Mouse (Mus musculus): Measurements from ENCODE around the gene Rel. TPM values are rescaled to one million over a fixed set of nuclear protein-coding genes. Genes with fewer than 3 reads are reported as not detected.

The Rel gene
- polyA plus RNA-seq, 1 experiment from 2014 or later: 1.1 TPM

DNA sequence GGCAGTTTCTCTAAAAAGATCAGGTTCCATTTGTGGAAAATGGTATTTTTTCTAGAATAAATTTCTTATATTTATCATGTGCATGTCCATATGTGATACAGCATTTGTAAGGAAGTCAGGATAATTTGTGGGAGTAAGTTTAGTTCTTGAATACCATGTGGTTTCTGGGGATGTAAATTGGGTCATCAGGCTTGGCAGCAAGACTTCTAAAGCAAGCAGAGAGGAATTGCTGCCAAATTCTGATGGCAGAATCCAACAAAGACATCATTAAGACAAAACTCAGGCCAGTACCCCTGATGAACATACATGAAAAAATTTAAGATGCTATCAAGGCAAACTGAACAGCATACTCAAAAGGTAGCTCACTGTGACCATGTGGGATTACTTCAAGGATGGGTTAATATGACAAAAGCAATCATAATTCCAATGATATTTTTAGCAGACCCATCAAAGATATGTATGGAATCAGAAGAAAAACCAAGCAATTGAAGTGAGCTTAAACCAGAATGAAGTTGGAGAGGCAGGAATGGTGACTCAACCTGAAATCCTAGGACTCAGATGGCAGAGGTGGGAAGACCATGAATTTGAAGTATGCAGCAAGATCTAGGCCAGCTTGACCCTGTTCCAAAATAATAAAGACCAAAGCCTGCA, 34.8 kb downstream of the Rel start:
- H3K27ac ChIP-seq (ENCODE audit: low read depth): no peak overlapping the region
- H3K4me3 ChIP-seq (ENCODE audit: low read depth, low read length): no peak overlapping the region
- H3K36me3 ChIP-seq (ENCODE audit: control insufficient read depth, insufficient read depth, low read length): peaks cover 18% of the 10 kb centered on the region; the same call in 1 of the 2 replicates
- no peak overlapping the region for H3K4me2 ChIP-seq (ENCODE audit: low read length)
- ATAC-seq (replicated peaks; ENCODE audit: low FRiP score, low TSS enrichment, low read depth) (no peak), DNase-seq (ENCODE audit: low spot score) (no peak)
- no peaks in the 10 kb centered on the region for H3K4me1 ChIP-seq (replicated peaks; ENCODE audit: control insufficient read depth, insufficient read depth, low read length)
- H3K27me3 ChIP-seq (replicated peaks; ENCODE audit: control insufficient read depth, insufficient read depth, low read length): no peaks in the 10 kb centered on the region
- no peak overlapping the region for H3K9ac ChIP-seq (ENCODE audit: low read length)
- H3K9me3 ChIP-seq (ENCODE audit: control insufficient read depth, low read length): no peaks in the 10 kb centered on the region

DNA sequence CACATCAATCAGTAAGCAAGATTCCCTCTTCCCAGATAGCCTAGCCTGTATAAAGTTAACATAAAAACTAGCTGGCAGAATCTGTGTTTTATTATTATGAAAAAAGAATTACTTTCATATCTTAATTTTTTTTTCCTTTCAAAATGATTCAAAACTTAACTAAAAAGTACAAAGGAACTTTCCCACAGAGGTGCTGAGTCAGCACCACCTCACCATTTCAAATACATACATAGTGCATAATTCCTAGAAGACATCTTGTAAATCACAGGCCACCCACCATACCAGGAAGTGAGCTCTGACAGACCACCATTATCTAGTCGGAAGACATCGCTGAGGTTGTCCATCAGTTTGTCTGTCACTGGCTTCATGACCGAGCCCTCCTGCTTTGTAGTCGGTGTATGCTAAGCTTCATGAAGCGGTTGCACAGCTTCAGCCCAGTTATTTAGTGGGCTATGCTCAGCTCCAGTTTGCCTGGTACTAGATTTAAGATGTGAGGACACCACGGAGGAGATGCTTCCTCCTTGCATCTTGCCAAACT, 36.0 kb downstream of the Rel start:
- Histone ChIP-seq H3K4me2 (ENCODE audit: low read length) (no peak overlapping the region), H3K9ac (ENCODE audit: low read length) (no peak overlapping the region), H3K36me3 (ENCODE audit: control insufficient read depth, insufficient read depth, low read length) (peaks cover 22% of the 10 kb centered on the region; the same call in 1 of the 2 replicates), H3K27me3 (replicated peaks; ENCODE audit: control insufficient read depth, insufficient read depth, low read length) (no peaks in the 10 kb centered on the region), H3K4me3 (ENCODE audit: low read depth, low read length) (no peak overlapping the region), H3K9me3 (ENCODE audit: control insufficient read depth, low read length) (no peaks in the 10 kb centered on the region), H3K4me1 (replicated peaks; ENCODE audit: control insufficient read depth, insufficient read depth, low read length) (no peaks in the 10 kb centered on the region), H3K27ac (ENCODE audit: low read depth) (no peak overlapping the region)
- 90% methylated on average over 6 of the region's 6 CpGs for WGBS
- DNase-seq (ENCODE audit: low spot score) (no peak), ATAC-seq (replicated peaks; ENCODE audit: low FRiP score, low TSS enrichment, low read depth) (no peak)

DNA sequence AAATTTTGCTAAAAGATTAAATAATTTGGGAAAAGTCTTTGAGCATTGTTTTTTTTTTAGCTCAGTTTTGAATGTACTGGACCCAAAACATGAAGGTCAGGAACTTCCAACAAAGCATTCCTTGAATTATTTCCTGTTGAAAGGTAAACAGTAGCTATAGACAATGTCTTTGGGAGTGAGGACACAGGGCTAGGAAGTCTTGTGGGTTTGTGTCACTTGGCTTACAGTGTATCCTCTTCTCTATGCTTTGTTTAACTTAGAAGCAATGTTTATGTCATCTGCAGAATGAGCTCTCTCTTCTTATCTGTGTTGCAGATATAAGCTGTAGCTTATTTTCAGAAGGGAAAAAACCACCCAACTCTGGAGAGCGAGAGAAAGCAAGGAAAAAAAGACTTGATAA, 37.9 kb downstream of the Rel start:
- no peak for DNase-seq (ENCODE audit: low spot score)
- no peaks in the 10 kb centered on the region for H3K27me3 ChIP-seq (replicated peaks; ENCODE audit: control insufficient read depth, insufficient read depth, low read length)
- no peaks in the 10 kb centered on the region for H3K4me1 ChIP-seq (replicated peaks; ENCODE audit: control insufficient read depth, insufficient read depth, low read length)
- no peak overlapping the region for H3K9ac ChIP-seq (ENCODE audit: low read length)
- WGBS: 61% methylated on average over 1 of the region's 1 CpGs
- no peak overlapping the region for H3K4me3 ChIP-seq (ENCODE audit: low read depth, low read length)
- H3K4me2 ChIP-seq (ENCODE audit: low read length): no peak overlapping the region
- H3K9me3 ChIP-seq (ENCODE audit: control insufficient read depth, low read length): no peaks in the 10 kb centered on the region
- no peak overlapping the region for H3K27ac ChIP-seq (ENCODE audit: low read depth)
- H3K36me3 ChIP-seq (ENCODE audit: control insufficient read depth, insufficient read depth, low read length): peaks cover 38% of the 10 kb centered on the region
- ATAC-seq (replicated peaks; ENCODE audit: low FRiP score, low TSS enrichment, low read depth): no peak

DNA sequence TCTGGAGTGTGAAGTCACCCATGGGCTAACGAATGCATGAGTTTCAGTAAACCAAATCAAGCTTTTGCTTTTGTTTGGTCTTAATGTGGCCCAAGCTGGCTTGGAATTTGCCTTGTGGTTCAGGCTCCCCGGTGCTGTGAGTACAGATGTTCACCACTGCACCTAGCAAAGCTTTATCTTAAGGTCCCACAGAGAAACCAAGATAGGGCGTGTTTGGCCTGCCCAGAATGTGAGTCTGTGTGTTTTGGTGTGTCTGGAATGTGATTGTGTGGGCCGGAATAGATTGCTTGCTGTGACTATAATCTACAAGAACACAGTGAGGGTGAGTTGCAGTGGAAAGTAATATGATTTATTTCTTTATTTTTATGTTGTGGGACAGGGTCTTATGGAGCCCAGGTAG, 40.6 kb downstream of the Rel start:
- 0 out of 2 replicates have a peak, but pooled peaks have one; percentile 70 for ATAC-seq (replicated peaks; ENCODE audit: low FRiP score, low TSS enrichment, low read depth)
- Histone ChIP-seq H3K9me3 (ENCODE audit: control insufficient read depth, low read length) (no peaks in the 10 kb centered on the region), H3K4me1 (replicated peaks; ENCODE audit: control insufficient read depth, insufficient read depth, low read length) (no peaks in the 10 kb centered on the region), H3K4me3 (ENCODE audit: low read depth, low read length) (no peak overlapping the region), H3K36me3 (ENCODE audit: control insufficient read depth, insufficient read depth, low read length) (peaks cover 65% of the 10 kb centered on the region), H3K4me2 (ENCODE audit: low read length) (no peak overlapping the region), H3K27me3 (replicated peaks; ENCODE audit: control insufficient read depth, insufficient read depth, low read length) (no peaks in the 10 kb centered on the region), H3K9ac (ENCODE audit: low read length) (no peak overlapping the region), H3K27ac (ENCODE audit: low read depth) (no peak overlapping the region)
- 81% methylated on average over 4 of the region's 4 CpGs for WGBS
- no peak for DNase-seq (ENCODE audit: low spot score)

DNA sequence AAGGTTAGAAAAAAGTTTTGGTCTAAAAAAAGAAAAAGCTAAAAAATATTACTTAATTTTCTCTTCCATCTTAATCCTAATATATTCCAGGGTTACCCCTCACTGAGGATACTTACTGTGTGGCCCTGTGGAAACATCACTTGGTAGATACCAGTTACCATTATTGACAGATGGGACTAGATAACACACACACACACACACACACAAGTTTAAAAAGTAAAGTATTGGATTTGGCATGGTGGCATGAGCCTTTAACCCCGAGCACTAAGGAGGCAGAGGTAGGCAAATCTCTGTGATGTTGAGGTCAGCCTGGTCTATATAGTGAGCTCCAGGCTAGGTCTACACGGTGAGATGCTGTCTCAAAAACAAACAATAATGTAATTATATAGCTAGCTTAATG, 42.6 kb downstream of the Rel start:
- Histone ChIP-seq H3K4me1 (replicated peaks; ENCODE audit: control insufficient read depth, insufficient read depth, low read length) (no peaks in the 10 kb centered on the region), H3K9me3 (ENCODE audit: control insufficient read depth, low read length) (no peaks in the 10 kb centered on the region), H3K4me3 (ENCODE audit: low read depth, low read length) (no peak overlapping the region), H3K4me2 (ENCODE audit: low read length) (no peak overlapping the region), H3K36me3 (ENCODE audit: control insufficient read depth, insufficient read depth, low read length) (peaks cover 77% of the 10 kb centered on the region), H3K27ac (ENCODE audit: low read depth) (no peak overlapping the region), H3K9ac (ENCODE audit: low read length) (no peak overlapping the region), H3K27me3 (replicated peaks; ENCODE audit: control insufficient read depth, insufficient read depth, low read length) (no peaks in the 10 kb centered on the region)
- WGBS: 84% methylated on average over 2 of the region's 2 CpGs
- ATAC-seq (replicated peaks; ENCODE audit: low FRiP score, low TSS enrichment, low read depth) (no peak), DNase-seq (ENCODE audit: low spot score) (no peak)

DNA sequence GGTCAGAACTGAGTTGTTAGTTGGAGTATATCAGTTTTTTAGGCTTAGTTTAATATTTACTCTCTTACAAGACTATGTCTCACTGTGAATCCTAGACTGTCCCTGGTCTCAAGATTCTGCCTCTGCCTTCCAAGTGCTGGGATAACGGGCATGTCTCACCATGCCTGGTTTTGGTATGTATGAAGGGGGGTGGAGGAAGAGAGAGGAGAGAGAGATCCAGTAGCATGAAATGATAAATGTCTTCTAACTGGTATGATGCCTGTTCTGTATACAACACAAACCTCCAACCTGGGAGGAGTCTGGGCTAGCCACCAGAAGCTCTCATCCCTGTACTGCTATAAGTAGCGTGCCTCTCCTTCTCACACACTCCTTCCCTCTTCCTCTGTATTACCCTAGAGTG, 44.3 kb downstream of the Rel start:
- Histone ChIP-seq H3K4me3 (ENCODE audit: low read depth, low read length) (no peak overlapping the region), H3K27me3 (replicated peaks; ENCODE audit: control insufficient read depth, insufficient read depth, low read length) (no peaks in the 10 kb centered on the region), H3K9ac (ENCODE audit: low read length) (no peak overlapping the region), H3K27ac (ENCODE audit: low read depth) (no peak overlapping the region), H3K9me3 (ENCODE audit: control insufficient read depth, low read length) (no peaks in the 10 kb centered on the region), H3K36me3 (ENCODE audit: control insufficient read depth, insufficient read depth, low read length) (peaks cover 74% of the 10 kb centered on the region), H3K4me2 (ENCODE audit: low read length) (no peak overlapping the region), H3K4me1 (replicated peaks; ENCODE audit: control insufficient read depth, insufficient read depth, low read length) (no peaks in the 10 kb centered on the region)
- DNase-seq (ENCODE audit: low spot score) (no peak), ATAC-seq (replicated peaks; ENCODE audit: low FRiP score, low TSS enrichment, low read depth) (no peak)
- WGBS: 77% methylated on average over 2 of the region's 2 CpGs

DNA sequence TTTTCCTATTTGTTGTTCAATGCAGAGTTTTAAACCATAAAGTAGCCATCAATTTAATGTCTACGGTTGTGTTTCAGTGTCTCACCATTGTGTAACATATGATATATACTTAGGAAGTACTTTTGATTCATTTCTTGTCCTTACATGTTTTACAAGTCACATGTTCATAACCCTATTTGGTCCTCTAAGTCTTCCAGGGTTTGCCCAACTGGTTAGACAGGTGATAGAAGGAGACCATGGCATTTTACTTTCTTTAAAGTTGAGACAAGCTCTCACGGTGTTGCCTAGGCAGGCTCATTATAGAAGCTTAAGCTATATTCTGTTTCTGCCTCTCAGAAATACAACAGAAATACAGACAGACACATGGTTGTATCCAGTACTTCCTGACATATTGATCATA, 44.9 kb downstream of the Rel start:
- Histone ChIP-seq H3K4me3 (ENCODE audit: low read depth, low read length) (no peak overlapping the region), H3K9ac (ENCODE audit: low read length) (no peak overlapping the region), H3K36me3 (ENCODE audit: control insufficient read depth, insufficient read depth, low read length) (peaks cover 74% of the 10 kb centered on the region), H3K4me2 (ENCODE audit: low read length) (no peak overlapping the region), H3K27me3 (replicated peaks; ENCODE audit: control insufficient read depth, insufficient read depth, low read length) (no peaks in the 10 kb centered on the region), H3K9me3 (ENCODE audit: control insufficient read depth, low read length) (no peaks in the 10 kb centered on the region), H3K4me1 (replicated peaks; ENCODE audit: control insufficient read depth, insufficient read depth, low read length) (no peaks in the 10 kb centered on the region), H3K27ac (ENCODE audit: low read depth) (no peak overlapping the region)
- 96% methylated on average over 2 of the region's 2 CpGs for WGBS
- DNase-seq (ENCODE audit: low spot score) (no peak), ATAC-seq (replicated peaks; ENCODE audit: low FRiP score, low TSS enrichment, low read depth) (no peak)

DNA sequence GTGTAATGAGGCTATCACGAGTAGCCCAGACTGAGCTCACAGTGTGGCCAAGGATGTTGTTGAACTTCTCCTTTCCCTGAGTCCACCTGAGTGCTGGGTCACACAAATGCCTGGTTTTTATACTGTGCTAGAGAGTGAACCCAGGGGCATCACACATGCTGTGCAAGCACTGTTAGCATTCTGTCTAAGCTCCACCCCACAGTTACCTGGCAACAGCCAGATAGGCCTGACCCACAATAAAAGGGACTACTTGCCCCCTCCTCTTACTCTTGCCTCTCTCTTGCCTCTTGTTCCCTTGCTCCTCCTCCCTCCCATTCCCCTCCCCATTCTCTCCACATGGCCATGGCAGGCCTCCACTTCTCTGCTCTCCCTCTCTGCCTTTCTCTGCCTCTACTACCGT, 48.4 kb downstream of the Rel start:
- Histone ChIP-seq H3K9me3 (ENCODE audit: control insufficient read depth, low read length) (no peaks in the 10 kb centered on the region), H3K4me3 (ENCODE audit: low read depth, low read length) (no peak overlapping the region), H3K36me3 (ENCODE audit: control insufficient read depth, insufficient read depth, low read length) (peaks cover 82% of the 10 kb centered on the region), H3K4me2 (ENCODE audit: low read length) (no peak overlapping the region), H3K27me3 (replicated peaks; ENCODE audit: control insufficient read depth, insufficient read depth, low read length) (no peaks in the 10 kb centered on the region), H3K4me1 (replicated peaks; ENCODE audit: control insufficient read depth, insufficient read depth, low read length) (no peaks in the 10 kb centered on the region), H3K27ac (ENCODE audit: low read depth) (no peak overlapping the region), H3K9ac (ENCODE audit: low read length) (no peak overlapping the region)
- DNase-seq (ENCODE audit: low spot score) (no peak), ATAC-seq (replicated peaks; ENCODE audit: low FRiP score, low TSS enrichment, low read depth) (no peak)
- WGBS: 45% methylated on average over 2 of the region's 2 CpGs

DNA sequence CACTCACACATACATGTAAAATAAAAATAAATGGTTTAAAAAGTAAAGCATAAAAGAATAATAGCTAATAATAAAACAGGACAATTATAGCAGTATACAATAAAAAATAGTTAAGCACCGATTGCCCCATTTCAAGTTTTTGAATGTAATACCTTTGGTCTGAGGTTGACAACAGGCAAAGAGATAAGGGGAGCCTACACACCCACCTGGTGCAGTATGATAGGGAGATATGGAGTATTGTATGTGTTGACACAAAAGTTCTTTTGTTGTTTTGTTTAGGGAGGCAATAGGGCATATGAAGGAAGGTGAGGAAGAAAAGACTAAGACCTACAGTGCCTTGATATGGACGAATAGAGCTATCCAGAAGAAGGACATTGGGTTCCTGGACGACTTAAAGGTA, 50.9 kb downstream of the Rel start:
- no peak for DNase-seq (ENCODE audit: low spot score)
- Histone ChIP-seq H3K9me3 (ENCODE audit: control insufficient read depth, low read length) (no peaks in the 10 kb centered on the region), H3K36me3 (ENCODE audit: control insufficient read depth, insufficient read depth, low read length) (peaks cover 77% of the 10 kb centered on the region), H3K27ac (ENCODE audit: low read depth) (no peak overlapping the region), H3K9ac (ENCODE audit: low read length) (no peak overlapping the region), H3K27me3 (replicated peaks; ENCODE audit: control insufficient read depth, insufficient read depth, low read length) (no peaks in the 10 kb centered on the region), H3K4me3 (ENCODE audit: low read depth, low read length) (no peak overlapping the region), H3K4me1 (replicated peaks; ENCODE audit: control insufficient read depth, insufficient read depth, low read length) (no peaks in the 10 kb centered on the region), H3K4me2 (ENCODE audit: low read length) (no peak overlapping the region)
- no peak for ATAC-seq (replicated peaks; ENCODE audit: low FRiP score, low TSS enrichment, low read depth)
- WGBS: 88% methylated on average over 3 of the region's 3 CpGs

Data from intestine, embryonic 14.5 days (tissue).